Mouse (Mus musculus): ENCODE results near the gene Smad6.

DNA sequence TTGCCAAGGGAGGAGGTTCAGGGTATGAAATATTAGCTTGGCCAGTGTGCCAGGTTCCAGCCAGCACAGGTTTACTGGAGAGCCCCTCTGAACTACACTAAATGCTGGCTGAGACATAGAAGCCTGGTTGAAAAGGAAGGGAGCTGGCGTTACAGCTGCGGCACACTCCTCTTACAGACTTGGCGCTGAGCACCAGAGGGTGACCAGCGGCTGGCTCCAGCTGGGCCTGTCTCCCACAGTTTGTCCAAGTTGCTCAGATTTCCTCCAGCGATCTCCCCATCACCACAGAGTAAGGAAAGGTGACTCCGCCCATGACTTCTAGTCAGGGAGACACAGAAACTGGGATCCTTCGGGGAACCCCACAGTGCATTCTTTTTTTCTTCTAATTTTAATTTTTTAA, 95.5 kb downstream of the Smad6 start:
- TF ChIP-seq GATA1 (IDR thresholded peaks at IDR 0.05; ENCODE audit: borderline replicate concordance, low read length) = no peak
- no peak for TF ChIP-seq CTCF (IDR thresholded peaks at IDR 0.05; ENCODE audit: low read depth, low read length)
- no peak for TF ChIP-seq TAL1 (conservative IDR thresholded peaks at IDR 0.05; ENCODE audit: low read depth, low read length)

All from G1E (cell line).